Mouse (Mus musculus): Measurements from ENCODE around the gene Neurod4. TPM values are rescaled to one million over a fixed set of nuclear protein-coding genes. Genes with fewer than 3 reads are reported as not detected.

The Neurod4 gene
- total RNA-seq, 1 experiment = not detected

DNA sequence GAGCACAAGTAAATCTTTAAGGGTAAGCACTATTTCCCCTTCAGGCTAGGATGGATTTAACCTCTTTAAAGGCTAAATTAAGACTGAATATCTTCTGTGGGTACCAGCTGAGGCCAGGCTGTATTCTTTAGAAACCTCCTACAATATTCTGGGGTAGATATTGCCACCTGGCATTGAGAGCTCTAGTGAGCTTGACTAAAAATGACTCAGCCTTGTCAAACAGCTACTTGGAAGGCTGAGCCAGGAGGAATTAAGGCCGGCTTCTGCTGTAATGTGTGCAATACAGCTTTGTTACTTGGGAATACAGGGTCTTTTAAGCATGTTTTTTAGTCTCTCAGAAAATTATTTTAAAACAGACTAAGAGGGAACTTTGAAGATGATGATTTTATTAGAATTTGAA is 7.2 kb upstream of the Neurod4 start:
- in situ Hi-C loops (cut with MboI; ENCODE audit: low sequenced_read_pairs in 2 of 2, unreplicated experiment in 2 of 2) = no loop called here
- H3K36me3 ChIP-seq (ENCODE audit: control insufficient read depth, insufficient read depth, low read length, poor library complexity, severe bottlenecking) = no peaks in the 10 kb centered on the region
- no peaks in the 10 kb centered on the region for H3K4me1 ChIP-seq (ENCODE audit: control insufficient read depth in 2 of 2, insufficient read depth in 2 of 2, low read length in 2 of 2, poor library complexity in 1 of 2)
- no peak overlapping the region for H3K4me3 ChIP-seq (ENCODE audit: insufficient read depth in 1 of 2, low read depth in 1 of 2, low read length in 2 of 2, poor library complexity in 1 of 2, severe bottlenecking in 1 of 2)
- H3K27ac ChIP-seq (ENCODE audit: insufficient read depth, low read depth, low read length, poor library complexity, severe bottlenecking) = no peak overlapping the region
- DNase-seq (ENCODE audit: low read depth, low spot score) = no peak
- no peaks in the 10 kb centered on the region for H3K9me3 ChIP-seq (ENCODE audit: control insufficient read depth, insufficient read depth, low read depth, low read length)
- TF ChIP-seq HCFC1 (IDR thresholded peaks at IDR 0.05; ENCODE audit: borderline replicate concordance, insufficient read depth, low read length) (no peak), ZNF384 (IDR thresholded peaks at IDR 0.05; ENCODE audit: low read depth, low read length) (no peak), CHD2 (IDR thresholded peaks at IDR 0.05; ENCODE audit: low read depth, low read length) (no peak), ZC3H11A (IDR thresholded peaks at IDR 0.05; ENCODE audit: borderline replicate concordance, low read depth, low read length) (no peak), MAFK (IDR thresholded peaks at IDR 0.05; ENCODE audit: insufficient read depth, low read depth, low read length) (no peak)
- H3K9ac ChIP-seq (ENCODE audit: insufficient read depth, low read depth, low read length, poor library complexity, severe bottlenecking) = no peak overlapping the region

DNA sequence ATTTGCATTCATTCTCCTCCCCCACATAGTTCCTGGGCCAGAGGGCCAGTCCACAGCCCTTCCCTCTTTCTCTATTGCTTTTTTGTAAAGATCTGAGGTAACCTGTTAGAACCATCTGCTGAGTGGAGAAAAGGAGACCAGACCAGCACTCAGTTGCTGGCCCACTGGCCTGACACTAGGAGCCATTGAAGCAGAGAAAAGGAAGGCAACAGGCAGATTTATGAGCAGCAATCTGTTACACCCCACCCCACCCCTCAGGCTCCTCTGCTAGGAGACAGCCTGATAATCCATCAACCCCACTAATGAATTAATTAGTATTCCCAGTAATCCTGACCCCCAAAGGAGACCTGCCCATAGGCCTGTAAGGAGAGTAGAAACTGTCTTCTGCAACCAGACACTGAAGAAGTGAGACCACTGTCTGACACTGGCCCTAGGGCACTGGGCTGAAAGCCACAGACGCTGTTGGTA is 2.0 kb upstream of the Neurod4 start:
- no peak for TF ChIP-seq CHD2 (IDR thresholded peaks at IDR 0.05; ENCODE audit: low read depth, low read length)
- no peak for TF ChIP-seq ZC3H11A (IDR thresholded peaks at IDR 0.05; ENCODE audit: borderline replicate concordance, low read depth, low read length)
- no peak for TF ChIP-seq HCFC1 (IDR thresholded peaks at IDR 0.05; ENCODE audit: borderline replicate concordance, insufficient read depth, low read length)
- TF ChIP-seq ZNF384 (IDR thresholded peaks at IDR 0.05; ENCODE audit: low read depth, low read length) = no peak
- TF ChIP-seq MAFK (IDR thresholded peaks at IDR 0.05; ENCODE audit: insufficient read depth, low read depth, low read length) = no peak
- no peak for DNase-seq (ENCODE audit: low read depth, low spot score)
- H3K4me3 ChIP-seq (ENCODE audit: insufficient read depth in 1 of 2, low read depth in 1 of 2, low read length in 2 of 2, poor library complexity in 1 of 2, severe bottlenecking in 1 of 2) = no peak overlapping the region
- no peaks in the 10 kb centered on the region for H3K9me3 ChIP-seq (ENCODE audit: control insufficient read depth, insufficient read depth, low read depth, low read length)
- H3K27ac ChIP-seq (ENCODE audit: insufficient read depth, low read depth, low read length, poor library complexity, severe bottlenecking) = no peak overlapping the region
- no peaks in the 10 kb centered on the region for H3K36me3 ChIP-seq (ENCODE audit: control insufficient read depth, insufficient read depth, low read length, poor library complexity, severe bottlenecking)
- in situ Hi-C loops (cut with MboI; ENCODE audit: low sequenced_read_pairs in 2 of 2, unreplicated experiment in 2 of 2) = no loop called here
- no peak overlapping the region for H3K9ac ChIP-seq (ENCODE audit: insufficient read depth, low read depth, low read length, poor library complexity, severe bottlenecking)
- H3K4me1 ChIP-seq (ENCODE audit: control insufficient read depth in 2 of 2, insufficient read depth in 2 of 2, low read length in 2 of 2, poor library complexity in 1 of 2) = no peaks in the 10 kb centered on the region

DNA sequence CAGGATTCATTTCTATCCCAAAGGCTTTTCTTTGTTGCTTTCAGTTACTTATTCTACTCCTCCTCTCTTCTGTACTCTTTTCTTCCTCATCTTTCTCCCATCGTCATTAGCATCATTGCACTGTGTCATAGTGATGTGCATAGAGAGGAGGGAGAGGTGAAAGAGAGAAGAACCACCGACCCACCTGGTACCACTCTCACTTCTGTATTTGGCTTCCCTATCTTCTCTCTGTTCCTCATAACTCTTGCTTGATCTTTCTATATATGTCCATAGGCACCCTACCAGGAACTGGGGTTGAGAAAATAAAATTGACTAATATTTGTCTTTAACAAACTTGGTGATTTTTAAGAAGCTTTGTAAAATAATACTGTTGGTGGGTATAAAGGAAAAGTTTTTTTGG is 3.5 kb downstream of the Neurod4 start:
- Histone ChIP-seq H3K27ac (ENCODE audit: insufficient read depth, low read depth, low read length, poor library complexity, severe bottlenecking) (no peak overlapping the region), H3K9me3 (ENCODE audit: control insufficient read depth, insufficient read depth, low read depth, low read length) (no peaks in the 10 kb centered on the region), H3K4me1 (ENCODE audit: control insufficient read depth in 2 of 2, insufficient read depth in 2 of 2, low read length in 2 of 2, poor library complexity in 1 of 2) (no peaks in the 10 kb centered on the region), H3K4me3 (ENCODE audit: insufficient read depth in 1 of 2, low read depth in 1 of 2, low read length in 2 of 2, poor library complexity in 1 of 2, severe bottlenecking in 1 of 2) (no peak overlapping the region), H3K36me3 (ENCODE audit: control insufficient read depth, insufficient read depth, low read length, poor library complexity, severe bottlenecking) (no peaks in the 10 kb centered on the region), H3K9ac (ENCODE audit: insufficient read depth, low read depth, low read length, poor library complexity, severe bottlenecking) (no peak overlapping the region)
- TF ChIP-seq ZC3H11A (IDR thresholded peaks at IDR 0.05; ENCODE audit: borderline replicate concordance, low read depth, low read length) (no peak), CHD2 (IDR thresholded peaks at IDR 0.05; ENCODE audit: low read depth, low read length) (no peak), MAFK (IDR thresholded peaks at IDR 0.05; ENCODE audit: insufficient read depth, low read depth, low read length) (no peak), ZNF384 (IDR thresholded peaks at IDR 0.05; ENCODE audit: low read depth, low read length) (no peak)
- no peak for DNase-seq (ENCODE audit: low read depth, low spot score)
- in situ Hi-C loops (cut with MboI; ENCODE audit: low sequenced_read_pairs in 2 of 2, unreplicated experiment in 2 of 2) = no loop called here

DNA sequence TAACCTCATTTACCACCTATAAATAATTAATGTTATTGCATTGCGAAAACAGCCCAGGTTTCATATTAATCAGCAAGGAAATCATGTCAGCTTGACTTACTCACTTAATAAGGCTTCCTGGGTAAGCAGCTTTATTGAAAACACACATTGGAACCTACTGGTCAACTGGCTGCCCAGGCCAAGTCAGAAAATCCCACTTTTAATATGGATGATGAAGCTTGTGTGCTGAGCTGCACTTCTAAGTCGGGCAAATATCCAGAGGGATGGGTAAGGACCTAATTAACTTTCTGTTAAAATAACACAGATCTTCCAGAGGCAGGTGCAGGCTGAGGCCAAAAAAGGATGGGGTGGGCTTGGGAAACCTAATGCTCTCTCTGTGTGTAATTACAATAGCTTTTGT is 4.3 kb downstream of the Neurod4 start:
- no peak for DNase-seq (ENCODE audit: low read depth, low spot score)
- no peak overlapping the region for H3K27ac ChIP-seq (ENCODE audit: insufficient read depth, low read depth, low read length, poor library complexity, severe bottlenecking)
- H3K4me1 ChIP-seq (ENCODE audit: control insufficient read depth in 2 of 2, insufficient read depth in 2 of 2, low read length in 2 of 2, poor library complexity in 1 of 2) = no peaks in the 10 kb centered on the region
- TF ChIP-seq MAFK (IDR thresholded peaks at IDR 0.05; ENCODE audit: insufficient read depth, low read depth, low read length) = no peak
- H3K9ac ChIP-seq (ENCODE audit: insufficient read depth, low read depth, low read length, poor library complexity, severe bottlenecking) = no peak overlapping the region
- H3K4me3 ChIP-seq (ENCODE audit: insufficient read depth in 1 of 2, low read depth in 1 of 2, low read length in 2 of 2, poor library complexity in 1 of 2, severe bottlenecking in 1 of 2) = no peak overlapping the region
- in situ Hi-C loops (cut with MboI; ENCODE audit: low sequenced_read_pairs in 2 of 2, unreplicated experiment in 2 of 2) = no loop called here
- no peaks in the 10 kb centered on the region for H3K36me3 ChIP-seq (ENCODE audit: control insufficient read depth, insufficient read depth, low read length, poor library complexity, severe bottlenecking)
- H3K9me3 ChIP-seq (ENCODE audit: control insufficient read depth, insufficient read depth, low read depth, low read length) = no peaks in the 10 kb centered on the region

DNA sequence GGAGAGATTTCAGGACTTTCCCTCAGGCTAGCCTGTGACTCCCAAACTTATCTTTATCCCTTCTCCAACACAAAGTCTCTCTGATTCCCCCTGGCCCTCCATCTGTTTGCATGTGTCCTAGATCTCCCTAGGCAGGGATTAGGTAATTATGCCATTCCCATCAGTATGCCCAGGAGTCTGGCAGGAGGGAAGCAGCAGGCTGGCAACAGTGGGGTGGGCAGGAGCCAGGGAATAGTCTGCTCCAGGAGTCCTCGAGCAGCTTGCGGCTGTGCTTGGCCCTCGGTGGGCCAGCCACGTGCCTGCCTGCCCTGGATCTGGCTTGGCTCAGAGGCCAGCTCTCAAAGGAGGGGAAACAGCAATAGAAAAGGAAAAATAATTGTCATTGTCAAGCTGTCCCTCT is 16.8 kb downstream of the Neurod4 start:
- in situ Hi-C loops (cut with MboI; ENCODE audit: low sequenced_read_pairs in 2 of 2, unreplicated experiment in 2 of 2) = no loop called here
- H3K36me3 ChIP-seq (ENCODE audit: control insufficient read depth, insufficient read depth, low read length, poor library complexity, severe bottlenecking) = no peaks in the 10 kb centered on the region
- H3K4me3 ChIP-seq (ENCODE audit: insufficient read depth in 1 of 2, low read depth in 1 of 2, low read length in 2 of 2, poor library complexity in 1 of 2, severe bottlenecking in 1 of 2) = no peak overlapping the region
- H3K27ac ChIP-seq (ENCODE audit: insufficient read depth, low read depth, low read length, poor library complexity, severe bottlenecking) = no peak overlapping the region
- H3K9me3 ChIP-seq (ENCODE audit: control insufficient read depth, insufficient read depth, low read depth, low read length) = no peaks in the 10 kb centered on the region
- H3K4me1 ChIP-seq (ENCODE audit: control insufficient read depth in 2 of 2, insufficient read depth in 2 of 2, low read length in 2 of 2, poor library complexity in 1 of 2) = no peaks in the 10 kb centered on the region
- no peak for DNase-seq (ENCODE audit: low read depth, low spot score)
- H3K9ac ChIP-seq (ENCODE audit: insufficient read depth, low read depth, low read length, poor library complexity, severe bottlenecking) = no peak overlapping the region
- TF ChIP-seq MAFK (IDR thresholded peaks at IDR 0.05; ENCODE audit: insufficient read depth, low read depth, low read length) (no peak), CHD2 (IDR thresholded peaks at IDR 0.05; ENCODE audit: low read depth, low read length) (no peak), HCFC1 (IDR thresholded peaks at IDR 0.05; ENCODE audit: borderline replicate concordance, insufficient read depth, low read length) (no peak), ZNF384 (IDR thresholded peaks at IDR 0.05; ENCODE audit: low read depth, low read length) (no peak), ZC3H11A (IDR thresholded peaks at IDR 0.05; ENCODE audit: borderline replicate concordance, low read depth, low read length) (no peak)

Data from ES-E14 (cell line).